Mouse (Mus musculus) left cerebral cortex, postnatal 10 days (tissue): Measurements from ENCODE around the gene Ptpre. TPM values are rescaled to one million over a fixed set of nuclear protein-coding genes. Genes with fewer than 3 reads are reported as not detected.
A peak's percentile ranks its signal among the peaks of the same experiment; 100 is the strongest.
"Not testable (repeated sequence)": the region's sequence is repeated elsewhere in the genome, so short reads cannot be mapped to it uniquely, and the experiment has no call there.

Experiments used
- DNase-seq, 2 experiments: peaks; one replicate each; pipeline ENCODE4 v3.0.0; 2021 to 2022; ENCODE audit warnings: low spot score in 2 of 2, mixed read lengths in 1 of 2; ENCODE audit errors: extremely low spot score in 1 of 2
- intact Hi-C: fragments of 180-260 bp; cut with DNase I; formaldehyde crosslinking; loops from one replicate; pipeline ENCODE4 v1.15.1; 2025
- total RNA-seq, 2 experiments: library from RNA; stranded (reverse); gene quantifications; 2 replicates each; pipeline ENCODE4 v1.2.3; 2021

Gene Ptpre
- total RNA-seq, 2 experiments from 2014 or later = 32.5 to 32.8 TPM

DNA sequence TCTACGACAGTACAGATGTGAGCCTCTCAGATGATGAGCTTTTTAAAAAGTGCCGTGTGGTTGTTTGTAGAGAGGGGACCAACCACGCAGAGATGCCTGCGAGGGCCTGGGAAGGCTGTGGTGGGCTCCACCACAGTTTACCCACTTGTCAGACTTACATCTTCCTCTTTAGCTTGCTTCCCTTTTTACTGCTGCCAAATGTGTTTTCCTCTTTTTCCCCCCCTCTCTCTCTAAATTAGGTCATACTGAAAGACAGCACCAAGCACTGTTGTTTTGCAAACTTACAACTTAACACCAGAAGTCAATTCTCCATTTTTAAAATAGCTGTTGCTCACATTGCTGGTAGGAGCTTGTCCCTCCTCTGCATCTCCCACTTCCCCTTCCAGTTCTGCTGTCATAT, 117.8 kb downstream of the Ptpre start:
- no peak for DNase-seq
- intact Hi-C loops = no loop called here

DNA sequence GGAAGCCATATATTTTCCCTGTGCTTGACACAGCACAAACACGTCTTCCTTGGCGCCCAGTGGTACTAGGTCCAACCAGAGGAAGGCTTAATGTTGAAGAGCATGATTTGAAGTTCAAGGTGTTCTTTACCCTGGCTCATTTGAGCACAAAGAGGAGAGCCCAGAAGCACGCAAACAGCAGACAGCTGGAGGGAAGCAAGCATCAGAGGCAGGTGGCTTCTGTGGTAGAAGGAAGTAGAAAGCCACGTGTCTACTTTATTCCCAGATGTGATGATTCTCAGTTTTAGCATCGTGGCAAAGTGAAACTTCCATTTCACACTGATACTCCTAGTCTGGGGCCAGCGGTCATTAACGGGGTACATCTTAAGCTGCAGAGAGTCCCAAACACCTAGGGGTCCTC, 120.9 kb downstream of the Ptpre start:
- intact Hi-C loops = no loop called here
- no peak for DNase-seq

DNA sequence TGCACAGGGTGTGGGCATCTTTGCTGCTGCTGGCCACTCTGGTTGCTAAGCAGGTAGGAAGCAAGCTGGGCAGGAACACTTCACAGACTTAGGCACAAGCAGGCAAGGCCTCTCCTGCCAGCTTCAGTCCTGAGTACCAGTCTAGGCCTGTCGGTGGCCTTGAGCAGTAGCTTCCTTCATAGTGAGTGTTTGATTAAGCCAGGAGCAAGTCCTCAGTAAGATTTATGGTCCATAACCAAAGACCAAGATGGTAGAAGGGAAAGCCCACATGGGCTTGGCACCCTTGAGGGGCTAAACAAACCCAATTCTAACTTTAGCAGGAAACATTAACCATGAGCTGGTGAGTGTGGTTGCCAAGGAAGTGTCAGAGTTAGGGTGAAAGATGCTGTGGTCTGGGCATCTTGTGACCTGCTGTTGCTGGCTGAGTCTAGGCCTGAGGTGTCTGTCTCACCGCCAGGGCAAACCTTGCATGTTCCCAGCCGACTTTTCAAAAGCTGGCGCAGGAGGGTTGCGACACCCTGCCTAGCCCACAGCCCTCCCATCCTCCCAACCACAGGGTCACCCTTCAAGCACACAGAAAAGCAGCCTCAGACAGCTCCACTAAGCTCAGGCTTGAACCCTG, 122.1 kb downstream of the Ptpre start:
- no peak for DNase-seq

DNA sequence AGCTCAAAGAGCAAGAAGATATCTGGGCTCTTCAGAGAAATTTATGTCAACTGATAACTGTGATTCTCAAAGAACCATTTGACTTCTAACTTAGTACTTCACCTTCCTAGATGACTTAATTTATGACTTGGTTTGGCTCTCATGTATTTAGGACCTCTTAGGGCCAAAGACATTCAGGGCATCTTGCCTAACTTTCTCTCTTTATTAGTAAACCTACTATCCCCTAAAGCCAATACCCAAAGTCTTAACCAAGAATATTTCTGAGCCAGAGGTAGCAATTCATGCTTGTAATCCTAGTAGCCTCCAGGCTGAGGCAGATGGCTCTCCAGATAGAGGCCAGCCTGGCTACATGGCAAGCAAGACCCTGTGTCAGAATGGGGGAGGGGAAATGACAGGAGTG, 123.0 kb downstream of the Ptpre start:
- no peak for DNase-seq
- intact Hi-C loops = no loop called here

More for the DNA sequence above, 122.1 kb downstream of the Ptpre start:
- intact Hi-C loops = no loop called here

DNA sequence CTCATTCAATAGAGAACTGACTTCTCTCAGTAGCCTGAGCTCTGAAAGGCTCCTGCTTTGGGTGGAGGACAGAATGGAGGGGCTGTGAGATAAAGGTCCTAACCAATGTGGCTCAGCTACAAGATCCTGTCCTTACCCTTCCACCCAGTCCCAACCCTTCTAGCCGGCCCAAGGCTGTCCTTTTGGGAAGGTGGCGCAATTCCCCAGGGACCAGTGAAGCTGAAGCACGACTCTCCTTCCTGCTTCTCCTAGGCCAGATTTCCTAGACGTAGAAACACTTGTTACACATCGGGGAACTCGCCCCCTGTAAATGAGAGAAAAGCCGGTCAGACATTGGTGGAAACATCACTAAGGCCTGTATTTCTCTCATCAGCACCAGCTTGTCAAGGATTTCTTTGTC, 126.9 kb downstream of the Ptpre start:
- no peak for DNase-seq
- intact Hi-C loops = no loop called here

DNA sequence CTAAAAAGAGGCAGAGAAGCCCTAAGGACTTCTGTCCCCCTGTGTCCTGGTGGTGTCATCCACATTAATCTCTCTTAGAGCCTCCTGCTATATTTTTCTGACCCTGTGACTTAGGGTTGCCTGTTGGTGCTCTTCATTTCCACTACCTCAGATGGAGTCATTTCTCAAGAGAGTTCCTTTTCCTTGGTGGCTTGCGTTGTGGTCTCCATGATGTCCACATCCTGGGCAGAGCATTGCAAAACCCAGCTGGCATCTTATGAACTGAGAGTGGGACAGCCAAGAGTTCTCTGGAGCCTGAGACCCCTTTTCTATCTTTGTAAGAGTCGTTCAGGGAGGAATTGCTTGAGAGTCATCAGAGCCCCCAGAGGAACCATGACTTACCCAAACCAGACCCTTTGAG, 129.0 kb downstream of the Ptpre start:
- no peak for DNase-seq
- intact Hi-C loops = loop anchor here (5.0 kb wide), 1 partner anchor 169 kb away; no protein-coding TSS in a partner anchor

DNA sequence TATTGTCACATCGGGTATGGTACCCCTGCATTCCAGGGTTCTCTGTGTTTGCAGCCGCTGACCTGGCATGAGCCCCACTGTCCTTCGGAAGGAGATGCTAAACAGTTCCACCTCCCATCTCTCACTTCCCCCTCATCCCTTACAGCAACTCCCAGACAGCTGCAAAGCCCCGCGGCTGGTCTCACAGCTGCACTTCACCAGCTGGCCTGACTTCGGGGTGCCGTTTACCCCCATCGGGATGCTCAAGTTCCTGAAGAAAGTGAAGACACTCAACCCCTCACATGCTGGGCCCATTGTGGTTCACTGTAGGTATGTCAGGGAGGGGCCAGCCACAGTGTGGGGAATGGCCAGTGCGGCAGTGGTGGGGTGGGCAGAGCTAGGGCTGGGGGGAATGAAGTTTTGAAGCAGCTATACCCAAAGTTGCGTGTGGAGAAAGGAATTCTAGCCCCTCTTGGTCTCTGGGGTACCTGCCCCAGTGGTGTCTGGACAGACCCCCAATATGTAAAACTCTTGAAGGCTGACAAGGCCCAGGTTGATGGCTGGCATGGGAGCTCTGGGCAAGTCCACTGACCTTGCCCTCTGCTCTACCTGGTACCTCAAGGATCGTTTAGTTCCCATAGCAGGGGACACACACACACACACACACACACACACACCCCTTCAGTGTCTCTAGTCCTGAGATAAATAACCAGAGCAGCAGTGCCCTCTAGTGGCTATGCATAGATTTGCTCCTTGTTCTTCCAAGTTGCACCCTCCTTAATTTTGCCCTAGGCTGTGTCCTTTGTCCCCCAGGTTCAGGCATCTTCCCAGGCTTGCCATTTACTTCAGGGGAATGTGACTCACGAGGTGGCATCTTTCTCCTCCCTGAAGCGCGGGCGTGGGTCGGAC, 131.8 kb downstream of the Ptpre start:
- DNase-seq = peak; percentile 61 to 70
- intact Hi-C loops = loop anchor here (1.0 to 5.0 kb wide), 2 partner anchors 131 to 172 kb away; no protein-coding TSS in a partner anchor

DNA sequence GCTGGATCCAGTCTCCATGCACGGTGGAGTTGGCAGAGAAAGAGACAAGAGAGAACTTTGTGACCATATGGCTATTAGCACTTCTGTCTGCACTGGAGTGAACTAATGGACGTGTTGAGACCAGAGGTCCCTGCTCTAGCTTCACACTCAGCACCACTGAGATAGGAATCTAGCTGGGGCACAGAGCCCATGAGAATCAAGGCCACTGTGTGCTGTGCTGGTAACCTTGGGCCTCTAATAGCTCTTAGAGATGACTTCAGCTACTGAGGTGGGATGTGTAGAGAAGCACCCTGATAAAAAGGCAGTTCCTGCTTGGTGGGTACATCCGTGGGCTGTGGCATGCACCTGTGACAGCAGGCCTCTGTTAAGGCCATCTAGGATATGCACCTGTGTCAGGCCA, 136.3 kb downstream of the Ptpre start:
- DNase-seq = no peak
- intact Hi-C loops = no loop called here

DNA sequence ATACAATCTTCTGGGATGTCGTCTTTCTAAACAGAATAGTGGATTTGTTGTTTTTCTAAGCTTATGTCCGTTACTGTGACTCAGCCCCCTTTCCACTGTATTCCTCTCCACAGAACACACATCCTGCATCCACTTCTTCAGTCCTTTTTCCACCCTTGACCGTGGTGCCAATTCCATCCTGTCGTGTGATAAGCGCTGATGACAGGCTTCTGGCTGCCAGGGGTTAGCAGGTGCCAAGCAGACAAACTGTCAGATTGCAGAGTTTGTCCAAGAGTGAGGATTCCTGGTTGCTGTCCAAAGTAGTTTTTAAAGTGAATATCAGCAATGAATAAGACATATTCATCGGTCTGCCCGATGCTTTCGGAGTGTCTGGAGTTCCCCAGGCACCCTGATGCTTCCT, 139.4 kb downstream of the Ptpre start:
- intact Hi-C loops = no loop called here
- no peak for DNase-seq

DNA sequence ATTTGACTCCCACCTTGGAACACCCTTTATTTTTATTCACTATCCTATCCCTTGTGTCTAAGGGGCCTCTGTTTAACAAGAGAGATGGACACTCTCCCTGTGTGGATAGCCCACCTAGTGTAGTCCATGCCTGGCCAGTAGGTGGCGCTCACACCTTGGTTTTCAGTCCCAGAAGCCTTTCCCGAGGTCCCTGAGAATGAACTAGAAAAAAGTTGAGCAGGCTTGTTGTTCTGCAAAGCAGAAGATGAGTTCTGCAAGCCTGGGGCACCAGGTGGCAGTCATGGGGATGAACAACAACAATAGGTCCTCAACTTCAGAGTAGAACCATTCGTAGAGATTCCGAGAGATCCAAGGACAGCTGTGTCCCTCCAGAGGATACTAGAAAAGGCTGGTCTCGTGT, 143.1 kb downstream of the Ptpre start:
- intact Hi-C loops = loop anchor here (5.0 kb wide), 1 partner anchor 57 kb away; no protein-coding TSS in a partner anchor
- DNase-seq = peak; percentile 38 to 81

DNA sequence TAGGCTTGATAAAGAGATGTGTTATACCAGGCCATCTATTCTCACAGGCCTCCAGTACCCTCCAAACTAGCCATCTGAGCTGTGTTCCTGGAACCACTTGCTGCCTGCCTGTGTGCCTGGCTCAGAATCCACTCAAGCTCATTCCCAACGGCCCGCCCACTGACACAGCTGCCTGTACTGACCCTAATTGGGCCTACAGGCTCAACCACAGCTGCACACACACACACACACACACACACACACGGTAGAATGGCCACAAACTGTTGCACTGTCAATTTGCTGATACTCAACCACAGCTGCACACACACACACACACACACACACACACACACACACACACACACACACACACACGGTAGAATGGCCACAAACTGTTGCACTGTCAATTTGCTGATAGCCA, 146.8 kb downstream of the Ptpre start:
- intact Hi-C loops = loop anchor here (5.0 kb wide), 1 partner anchor 53 kb away; no protein-coding TSS in a partner anchor

DNA sequence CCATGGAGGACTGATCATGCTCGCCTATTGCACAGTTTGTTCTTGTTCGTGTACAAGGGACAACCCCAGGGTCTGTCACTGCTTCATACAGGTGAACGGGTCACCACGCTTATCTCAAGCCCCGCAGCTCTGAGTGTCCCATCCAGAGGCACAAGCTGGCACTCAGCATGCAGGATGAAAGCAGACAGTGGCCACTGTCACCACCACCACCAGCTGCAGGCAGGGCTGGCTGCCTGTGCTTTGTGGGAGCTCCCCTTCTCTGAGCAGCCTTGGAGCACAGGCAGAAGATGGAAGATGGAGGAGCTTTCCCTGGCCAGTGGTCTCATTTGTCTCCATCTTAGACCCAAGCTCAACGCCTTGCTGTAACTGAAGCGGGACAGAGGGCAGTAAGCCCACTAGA, 147.7 kb downstream of the Ptpre start:
- intact Hi-C loops = loop anchor here (5.0 kb wide), 1 partner anchor 52 kb away; no protein-coding TSS in a partner anchor

More for the DNA sequence above, 146.8 kb downstream of the Ptpre start:
- not testable (repeated sequence) for DNase-seq

DNA sequence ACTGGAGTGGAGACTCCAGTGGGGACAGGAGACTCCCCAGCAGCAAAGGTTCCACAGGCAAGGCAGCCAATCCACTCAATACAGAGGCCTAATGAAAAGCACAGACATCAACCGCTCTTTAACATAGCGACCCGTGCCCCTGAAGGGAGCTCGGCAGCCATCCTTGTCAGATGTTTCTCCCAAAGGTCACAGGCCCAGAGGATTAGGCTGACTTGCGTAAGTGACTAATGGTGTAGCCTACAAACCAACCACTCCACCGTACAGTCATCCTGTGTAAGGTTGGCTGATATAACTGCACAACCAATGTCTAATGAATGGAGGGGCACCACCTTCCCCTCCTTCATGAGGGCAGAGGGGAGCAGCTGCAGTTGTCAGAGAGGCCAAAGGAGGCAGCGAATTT, 152.1 kb downstream of the Ptpre start:
- no peak for DNase-seq
- intact Hi-C loops = no loop called here

More for the DNA sequence above, 147.7 kb downstream of the Ptpre start:
- DNase-seq = no peak

DNA sequence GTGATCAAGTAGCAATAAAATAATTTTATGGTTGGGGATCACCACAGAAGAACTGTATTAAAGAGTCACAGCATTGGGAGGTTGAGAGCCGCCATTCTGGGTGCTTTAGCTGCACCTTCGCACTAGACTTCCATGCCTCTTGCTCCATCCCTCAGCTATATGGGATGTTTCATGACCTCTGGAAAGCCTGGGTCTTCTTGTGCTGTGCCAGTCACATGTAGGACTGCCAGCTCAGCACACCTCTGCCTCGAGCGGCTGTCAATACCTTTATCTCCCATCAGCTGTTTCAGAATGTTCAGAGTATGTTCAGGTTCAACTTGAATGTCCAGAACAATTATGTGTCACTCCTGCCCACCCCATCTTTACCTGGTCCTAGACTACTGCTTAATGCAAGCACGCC, 154.7 kb downstream of the Ptpre start:
- no peak for DNase-seq
- intact Hi-C loops = no loop called here

DNA sequence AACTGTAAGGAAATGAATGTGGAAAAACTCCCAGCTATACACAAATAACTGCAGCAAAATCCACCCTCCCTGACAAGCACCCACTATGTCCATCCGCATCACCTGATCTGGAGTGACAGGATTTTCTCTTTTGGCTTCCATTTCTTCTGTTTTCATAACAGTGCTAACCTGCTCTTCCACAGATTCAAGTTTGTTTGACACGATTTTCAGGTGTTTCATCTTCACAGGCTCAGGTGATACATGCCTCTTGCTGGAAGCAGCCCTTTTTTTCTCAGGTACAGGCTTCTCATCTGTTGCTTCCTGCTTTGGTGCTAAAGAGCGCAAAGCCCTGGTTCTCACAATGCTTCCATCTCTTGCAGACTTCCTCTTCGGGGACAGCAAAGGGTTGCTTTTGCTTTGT, 156.8 kb downstream of the Ptpre start:
- intact Hi-C loops = no loop called here
- no peak for DNase-seq

DNA sequence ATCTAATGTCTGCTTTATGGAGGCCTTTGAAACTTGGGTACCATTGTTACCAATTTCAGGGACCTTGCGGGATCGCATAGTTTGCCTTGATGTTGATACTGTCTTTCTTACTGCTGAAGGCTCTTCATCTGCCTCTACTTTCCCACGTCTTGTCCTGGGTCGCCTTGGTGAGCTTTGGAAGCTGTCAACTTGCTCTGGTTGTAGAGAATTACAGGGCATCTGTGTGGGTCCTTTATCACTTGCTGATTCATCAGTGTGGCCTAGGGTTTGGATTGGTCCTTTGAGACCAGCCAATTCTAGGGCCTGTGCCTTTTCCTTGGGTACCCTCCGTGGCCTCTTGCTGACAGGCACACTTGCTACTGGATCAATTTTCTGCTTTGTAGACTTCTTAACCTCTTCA, 157.5 kb downstream of the Ptpre start:
- intact Hi-C loops = no loop called here
- DNase-seq = no peak

DNA sequence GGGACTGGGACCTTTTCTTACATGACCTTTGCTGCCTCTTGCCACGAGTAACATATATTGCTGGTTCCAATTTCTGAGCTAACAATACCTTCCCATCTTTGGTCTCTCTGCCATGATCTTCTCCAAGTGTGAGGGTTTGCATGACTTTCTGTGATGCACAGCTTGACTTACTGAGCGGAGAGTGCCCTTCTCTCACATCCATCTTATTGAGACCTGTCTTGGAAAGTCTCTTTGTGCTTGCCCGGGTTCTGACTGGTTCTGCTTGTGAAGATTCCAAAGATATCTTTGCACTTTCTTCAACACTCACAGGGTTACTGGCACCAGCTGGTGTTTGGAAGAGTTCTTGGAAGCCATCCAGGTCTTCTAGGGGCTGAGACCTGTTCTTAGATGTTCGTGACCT, 158.8 kb downstream of the Ptpre start:
- intact Hi-C loops = no loop called here
- DNase-seq = no peak

DNA sequence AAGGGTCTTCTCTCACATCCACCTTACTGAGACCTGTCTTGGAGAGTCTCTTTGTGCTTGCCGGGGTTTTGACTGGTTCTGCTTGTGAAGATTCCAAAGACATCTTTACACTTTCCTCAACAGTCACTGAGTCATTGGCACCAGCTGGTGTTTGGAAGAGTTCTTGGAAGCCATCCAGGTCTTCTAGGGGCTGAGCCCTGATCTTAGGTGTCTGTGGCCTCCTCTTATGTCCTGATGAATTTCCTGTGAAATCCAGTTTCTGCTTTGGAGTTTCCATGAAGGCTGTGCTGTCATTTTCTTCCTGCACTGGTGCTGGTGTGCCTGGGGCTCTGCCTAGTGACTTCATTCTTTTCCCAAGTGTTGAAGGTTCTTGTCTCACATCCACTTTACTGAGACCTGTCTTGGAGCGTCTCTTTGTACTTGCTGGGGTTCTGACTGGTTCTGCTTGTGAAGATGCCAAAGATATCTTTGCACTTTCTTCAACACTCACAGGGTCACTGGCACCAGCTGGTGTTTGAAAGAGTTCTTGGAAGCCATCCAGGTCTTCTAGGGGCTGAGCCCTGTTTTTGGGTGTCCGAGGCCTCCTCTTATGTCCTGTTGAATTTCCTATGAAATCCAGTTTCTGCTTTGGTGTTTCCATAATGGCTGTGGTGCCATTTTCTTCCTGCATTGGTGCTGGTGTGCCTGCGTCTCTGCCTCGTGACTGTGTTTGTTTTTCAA, 159.9 kb downstream of the Ptpre start:
- intact Hi-C loops, DNase-seq: not testable (repeated sequence)

DNA sequence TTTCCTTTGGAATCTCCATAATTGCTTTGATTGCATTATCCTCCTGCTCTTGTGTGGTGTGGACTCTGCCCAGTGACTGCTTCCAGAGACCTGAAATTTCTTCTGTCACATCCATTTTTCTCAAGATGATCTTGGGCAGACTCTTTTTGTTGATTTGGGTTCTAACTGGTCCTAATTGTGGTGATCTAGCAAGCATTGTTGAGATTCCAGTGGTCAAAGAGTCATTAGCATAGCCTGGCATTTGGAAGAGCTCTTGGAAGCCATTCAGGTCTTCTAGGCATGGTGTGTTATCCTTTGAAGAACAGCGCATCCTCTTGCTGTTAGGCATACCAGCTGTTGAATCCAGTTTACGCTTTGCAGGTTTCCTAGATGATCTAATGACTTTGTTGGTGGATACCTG, 161.1 kb downstream of the Ptpre start:
- intact Hi-C loops = no loop called here
- no peak for DNase-seq
